Comparison of ENCODE assay signal across 19 mouse cellular contexts in genomic region chr12:77962631-77963030, GRCm38 (mm10).
DNase-seq lines count a peak whose midpoint lies in the region; ATAC-seq and TF ChIP-seq lines count a peak whose summit lies in the region.
"Had no signal": no experiment of that assay in that cellular context is flagged by ENCODE, and none has a peak within 500 bp of the region (broad histone marks: within the 10 kb centered on the region; RNA-seq: fewer than 3 reads in every experiment).

No protein-coding gene starts in this region.

- no peak overlapping the region for H3K27ac ChIP-seq in gastrocnemius, adult 2 months
- no peak overlapping the region for H3K27ac ChIP-seq in lung, embryonic 14.5 days (ENCODE audit: low read depth)
- H3K27ac ChIP-seq: heart, embryonic 13.5 days; hindbrain, embryonic 13.5 days; liver, embryonic 14.5 days had no signal

- H3K36me3 ChIP-seq in lung, embryonic 14.5 days (ENCODE audit: insufficient read depth) = no peaks in the 10 kb centered on the region
- H3K36me3 ChIP-seq: heart, embryonic 13.5 days; hindbrain, embryonic 13.5 days had no signal

- H3K9me3 ChIP-seq in lung, embryonic 14.5 days (ENCODE audit: low read depth, low read length) = 0 out of 2 replicates have a peak, but pooled peaks cover 5% of the 10 kb centered on the region

- ATAC-seq in lung, embryonic 14.5 days (ENCODE audit: insufficient read depth) = peak; percentile 41; the same call in 1 of the 2 replicates
- no peak for ATAC-seq in megakaryocyte-erythroid progenitor cell, adult 5-6 weeks (replicated peaks; ENCODE audit: low FRiP score, low TSS enrichment, poor library complexity, severe bottlenecking)
- ATAC-seq: forebrain, embryonic 14.5 days had no signal

- WGBS in lung, embryonic 14.5 days = 61% methylated on average over 6 of the region's 6 CpGs

- H3K4me3 ChIP-seq in gastrocnemius, adult 2 months = no peak overlapping the region
- no peak overlapping the region for H3K4me3 ChIP-seq in lung, embryonic 14.5 days (ENCODE audit: low read depth, low read length)
- H3K4me3 ChIP-seq: heart, embryonic 13.5 days; hindbrain, embryonic 13.5 days; megakaryocyte, embryonic 14.5 days had no signal

- no peaks in the 10 kb centered on the region for H3K27me3 ChIP-seq in lung, embryonic 14.5 days (ENCODE audit: insufficient read depth, low read length)
- H3K27me3 ChIP-seq: heart, embryonic 13.5 days; hindbrain, embryonic 13.5 days; megakaryocyte, embryonic 14.5 days had no signal

- intact Hi-C loops in gastrocnemius, adult 2 months (cut with DNase I) = no loop called here
- intact Hi-C loops in gastrocnemius, postnatal 14 days (cut with DNase I; ENCODE audit: low total_unique reads) = no loop called here
- intact Hi-C loops in left cerebral cortex, postnatal 4 days (cut with DNase I) = no loop called here
- intact Hi-C loops in left cerebral cortex, postnatal 36 days (cut with DNase I) = no loop called here

- no peaks in the 10 kb centered on the region for H3K4me1 ChIP-seq in lung, embryonic 14.5 days (ENCODE audit: insufficient read depth)
- H3K4me1 ChIP-seq: heart, embryonic 13.5 days; hindbrain, embryonic 13.5 days; megakaryocyte, embryonic 14.5 days had no signal

- TF ChIP-seq CTCF in gastrocnemius, adult 2 months (IDR thresholded peaks at IDR 0.05) = no peak
- no peak for TF ChIP-seq CTCF in lung, embryonic 14.5 days (IDR thresholded peaks at IDR 0.05; ENCODE audit: low read depth)

- no peak overlapping the region for H3K9ac ChIP-seq in lung, embryonic 14.5 days
- H3K9ac ChIP-seq: heart, embryonic 13.5 days; hindbrain, embryonic 13.5 days; liver, embryonic 14.5 days had no signal

- DNase-seq in gastrocnemius, adult 2 months = peak; percentile 20
- DNase-seq in gastrocnemius, postnatal 14 days = no peak
- peak; percentile 18 for DNase-seq in left cerebral cortex, postnatal 4 days
- DNase-seq in left cerebral cortex, postnatal 36 days (ENCODE audit: low spot score in 2 of 2) = no peak
- peak; percentile 25 for DNase-seq in lung, embryonic 14.5 days
- peak; percentile 17 to 48 for DNase-seq in lung, postnatal 4 days
- DNase-seq in adipocyte (ENCODE audit: low spot score) = no peak
- DNase-seq: cerebellum, adult 9-10 months; kidney, adult 9 months; layer of hippocampus, postnatal 36 days; right cerebral cortex, adult 18-20 months; spleen, adult 18-20 months; thymus, adult 18-20 months had no signal

- no peak overlapping the region for H3K4me2 ChIP-seq in lung, embryonic 14.5 days
- H3K4me2 ChIP-seq: heart, embryonic 13.5 days; hindbrain, embryonic 13.5 days had no signal

Comparison
In these comparisons a context has a peak if more than half of its experiments do, and no peak if none do; other contexts are left out.
1. DNase-seq: peak in gastrocnemius, adult 2 months (single experiment), left cerebral cortex, postnatal 4 days (single experiment), lung, embryonic 14.5 days (single experiment) and lung, postnatal 4 days (2 of 2); none in gastrocnemius, postnatal 14 days (single experiment), left cerebral cortex, postnatal 36 days (0 of 2) and adipocyte (single experiment).